Mouse (Mus musculus): ENCODE data around the gene Il22ra2.

DNA sequence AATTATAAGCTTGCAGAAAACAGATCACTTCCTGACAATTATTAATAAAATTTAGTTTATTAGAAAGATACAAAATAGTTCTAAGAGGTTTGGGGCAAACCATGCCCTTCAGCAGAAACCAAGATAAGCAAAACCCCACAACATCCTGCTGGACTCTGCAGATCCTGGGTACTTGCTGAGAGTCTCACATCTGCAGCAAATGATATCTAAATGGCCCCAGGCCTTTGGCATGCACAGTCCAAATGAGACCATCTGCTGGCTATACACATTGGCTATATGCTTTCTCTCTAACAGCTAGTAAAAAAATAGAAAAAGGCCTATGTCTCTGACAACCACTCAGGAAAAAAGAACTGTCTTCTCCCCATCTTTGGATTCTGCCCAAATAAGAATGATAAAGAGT, 50.2 kb downstream of the Il22ra2 start:
- TF ChIP-seq POLR2A (IDR thresholded peaks at IDR 0.05; ENCODE audit: low read depth, low read length) (no peak), CTCF (conservative IDR thresholded peaks at IDR 0.05; ENCODE audit: insufficient read depth, insufficient read length, low read depth, low read length) (no peak)

All from kidney, adult 2 months (tissue).